In genomic region chr11:101657886-101658750, GRCm38 (mm10) we compare ENCODE assay signal across 8 mouse cellular contexts. TPM values are rescaled to one million over a fixed set of nuclear protein-coding genes. Genes with fewer than 3 reads are reported as not detected.
A peak's percentile ranks its signal among the peaks of the same experiment; 100 is the strongest.
DNase-seq lines count a peak whose midpoint lies in the region; ATAC-seq lines count a peak whose summit lies in the region.
"Not testable (repeated sequence)": the region's sequence is repeated elsewhere in the genome, so short reads cannot be mapped to it uniquely, and the experiment has no call there.

No protein-coding gene starts in this region.

- under 1% methylated on average over 36 of the region's 40 CpGs for WGBS in hindbrain, embryonic 11.5 days

- not testable (repeated sequence) for H3K36me3 ChIP-seq in hindbrain, embryonic 11.5 days (ENCODE audit: control insufficient read depth, insufficient read depth, low read length)

- H3K9me3 ChIP-seq in hindbrain, embryonic 11.5 days (ENCODE audit: control insufficient read depth, low read length) = not testable (repeated sequence)

- DNase-seq in Muller cell, postnatal 12 days (ENCODE audit: inconsistent ontology term) = peak; percentile 99
- peak; percentile 85 for DNase-seq in cerebellum, adult 9-11 months
- peak; percentile 76 to 84 for DNase-seq in frontal cortex, adult 2 months (ENCODE audit: extremely low spot score in 1 of 2, low spot score in 1 of 2)
- DNase-seq in hindbrain, embryonic 11.5 days (ENCODE audit: low spot score) = peak; percentile 86
- peak; percentile 82 to 90 for DNase-seq in layer of hippocampus, postnatal 14 days (ENCODE audit: low spot score in 2 of 2)
- DNase-seq in lung, postnatal 14 days = peak; percentile 86
- peak; percentile 81 for DNase-seq in retina, adult 2 months (ENCODE audit: low read depth, low spot score)
- DNase-seq in thymus, postnatal 36 days = peak; percentile 79 to 82

- peak overlapping the region; percentile 95 for H3K27ac ChIP-seq in hindbrain, embryonic 11.5 days (ENCODE audit: low read depth, low read length)

- H3K4me1 ChIP-seq in hindbrain, embryonic 11.5 days (replicated peaks; ENCODE audit: control insufficient read depth, insufficient read depth, low read length) = not testable (repeated sequence)

- peak overlapping the region; percentile 31 for H3K4me2 ChIP-seq in hindbrain, embryonic 11.5 days (replicated peaks; ENCODE audit: low read depth, low read length)

- H3K27me3 ChIP-seq in hindbrain, embryonic 11.5 days (ENCODE audit: control insufficient read depth, insufficient read depth, low read length) = not testable (repeated sequence)

- H3K9ac ChIP-seq in hindbrain, embryonic 11.5 days (ENCODE audit: low read depth, low read length) = peak overlapping the region; percentile 61

- ATAC-seq in hindbrain, embryonic 11.5 days (ENCODE audit: low FRiP score) = peak; percentile 95

- H3K4me3 ChIP-seq in hindbrain, embryonic 11.5 days (ENCODE audit: low read depth, low read length) = not testable (repeated sequence)

RNA-seq across cellular contexts. Expression of gene Arl4d, which starts 7.2 kb away (rescaled TPM):
- polyA plus RNA-seq in frontal cortex, adult 2 months (2012; rRNA removed) = 26.6 and 38.8 TPM in 2 replicates
- polyA plus RNA-seq in hindbrain, embryonic 11.5 days (2014; fragmentation: Nextera tagmentation; extraction: Ambion mirVana) = 14.1 and 14.2 TPM in 2 replicates
- total RNA-seq in layer of hippocampus, postnatal 14 days (2021) = 10 to 100 TPM; 12.6 to 14.2 TPM

RNA-seq across cellular contexts. Expression of gene Rdm1, which starts 31.1 kb away (rescaled TPM):
- 9.4 and 11.9 TPM in 2 replicates for polyA plus RNA-seq in frontal cortex, adult 2 months (2012; rRNA removed)
- polyA plus RNA-seq in hindbrain, embryonic 11.5 days (2014; fragmentation: Nextera tagmentation; extraction: Ambion mirVana) = 34.5 and 35.5 TPM in 2 replicates
- 1 to 10 TPM; 4.7 to 6.3 TPM for total RNA-seq in layer of hippocampus, postnatal 14 days (2021)

RNA-seq across cellular contexts. Expression of gene Gm11634, which starts 59.1 kb away (rescaled TPM):
- not detected in 2 replicates for polyA plus RNA-seq in frontal cortex, adult 2 months (2012; rRNA removed)
- polyA plus RNA-seq in hindbrain, embryonic 11.5 days (2014; fragmentation: Nextera tagmentation; extraction: Ambion mirVana) = not detected in 2 replicates
- not detected for total RNA-seq in layer of hippocampus, postnatal 14 days (2021)
